Mouse (Mus musculus) lung, postnatal 0 days (tissue): ENCODE measurements at regions not wholly inside any gene's neighbourhood (a gene's known extent, or its start where the extent isn't known, plus 50 kb on each side); places are given as distances from the start of the nearest gene placed in this dataset.

ENCODE experiments used
- CTCF ChIP-seq: IDR thresholded peaks from 2 replicates; pipeline ENCODE4 v1.5.1; 2016; ENCODE audit warnings: antibody characterized with exemption, mild to moderate bottlenecking
- EP300 ChIP-seq: IDR thresholded peaks from 2 replicates; pipeline ENCODE4 v1.6.1; 2016; ENCODE audit warnings: antibody characterized with exemption, mild to moderate bottlenecking, control low read depth

DNA sequence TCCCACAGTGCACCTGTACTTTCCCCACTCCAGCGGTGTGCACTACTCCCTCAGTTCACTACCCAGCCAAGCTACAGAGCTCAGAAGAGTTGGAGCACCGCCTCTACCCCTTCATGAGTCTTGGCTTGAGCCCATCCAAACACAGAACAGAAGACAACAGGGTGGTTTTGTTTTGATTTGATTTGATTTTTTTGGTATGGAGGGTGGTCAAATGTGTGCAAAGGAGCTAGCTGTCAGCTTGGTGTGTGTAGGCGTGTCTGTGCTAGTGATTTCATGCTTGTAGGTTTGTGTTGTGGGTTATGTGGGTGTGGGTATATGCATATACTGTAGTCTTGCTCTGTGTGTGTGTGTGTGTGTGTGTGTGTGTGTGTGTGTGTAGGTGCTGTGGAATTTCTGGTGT is 193.2 kb upstream of the Afdn start:
- TF ChIP-seq CTCF (no peak), EP300 (no peak)
